Mouse (Mus musculus): ENCODE results near the gene Dennd1b. TPM values are rescaled to one million over a fixed set of nuclear protein-coding genes. Genes with fewer than 3 reads are reported as not detected.

Gene Dennd1b
- polyA plus RNA-seq, 1 experiment from 2014 or later = 6.1 TPM

- no peaks in the 10 kb centered on the region for H3K36me3 ChIP-seq (ENCODE audit: control insufficient read depth, insufficient read depth, low read length)
- H3K4me1 ChIP-seq (ENCODE audit: control insufficient read depth, insufficient read depth, low read length) = no peaks in the 10 kb centered on the region
- no peaks in the 10 kb centered on the region for H3K9me3 ChIP-seq (replicated peaks; ENCODE audit: control insufficient read depth, low read length)
- DNase-seq (ENCODE audit: low spot score) (peak; percentile 4), ATAC-seq (no peak)
- WGBS = 48% methylated on average over 4 of the region's 4 CpGs
- no peak overlapping the region for H3K9ac ChIP-seq (ENCODE audit: low read length)
- H3K27me3 ChIP-seq (replicated peaks; ENCODE audit: control insufficient read depth, insufficient read depth, low read length) = no peaks in the 10 kb centered on the region
- no peak overlapping the region for H3K4me2 ChIP-seq (ENCODE audit: low read length)
- no peak overlapping the region for H3K27ac ChIP-seq (ENCODE audit: low read depth, low read length)
- H3K4me3 ChIP-seq (ENCODE audit: low read depth, low read length) = no peak overlapping the region
These were observed 6.1 kb upstream of the Dennd1b start for GRCm38 (mm10) chr1:138957111-138957510.

DNA sequence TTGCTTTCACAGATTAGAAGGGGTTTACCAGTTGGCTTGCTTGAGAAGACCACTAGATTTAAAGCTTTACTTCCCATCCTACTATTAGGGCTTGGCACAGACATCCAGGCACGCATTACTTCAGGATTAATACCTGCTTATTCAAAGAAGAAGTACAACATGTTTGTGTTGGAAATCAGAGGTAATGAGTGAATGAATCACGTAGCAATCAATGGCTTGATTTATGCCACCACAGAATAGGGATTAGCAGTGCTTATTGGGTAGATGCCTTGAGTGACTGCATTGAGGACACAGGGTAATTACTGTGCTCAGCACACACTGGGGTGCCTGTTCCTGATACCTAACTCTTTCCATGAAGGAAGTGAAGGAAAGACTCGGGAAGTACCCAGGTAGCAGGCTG, 4.4 kb upstream of the Dennd1b start:
- H3K27ac ChIP-seq (ENCODE audit: low read depth, low read length) = no peak overlapping the region
- H3K9me3 ChIP-seq (replicated peaks; ENCODE audit: control insufficient read depth, low read length) = no peaks in the 10 kb centered on the region
- ATAC-seq (no peak), DNase-seq (ENCODE audit: low spot score) (no peak)
- WGBS = 22% methylated on average over 3 of the region's 3 CpGs
- no peaks in the 10 kb centered on the region for H3K27me3 ChIP-seq (replicated peaks; ENCODE audit: control insufficient read depth, insufficient read depth, low read length)
- no peak overlapping the region for H3K9ac ChIP-seq (ENCODE audit: low read length)
- H3K4me1 ChIP-seq (ENCODE audit: control insufficient read depth, insufficient read depth, low read length) = no peaks in the 10 kb centered on the region
- no peak overlapping the region for H3K4me2 ChIP-seq (ENCODE audit: low read length)
- no peaks in the 10 kb centered on the region for H3K36me3 ChIP-seq (ENCODE audit: control insufficient read depth, insufficient read depth, low read length)
- H3K4me3 ChIP-seq (ENCODE audit: low read depth, low read length) = no peak overlapping the region

GRCm38 (mm10) chr1:138959903-138960483, 3.2 kb upstream of the Dennd1b start:
- no peak for DNase-seq (ENCODE audit: low spot score)
- Histone ChIP-seq H3K27me3 (replicated peaks; ENCODE audit: control insufficient read depth, insufficient read depth, low read length) (no peaks in the 10 kb centered on the region), H3K4me1 (ENCODE audit: control insufficient read depth, insufficient read depth, low read length) (no peaks in the 10 kb centered on the region; the same call in 1 of the 2 replicates), H3K36me3 (ENCODE audit: control insufficient read depth, insufficient read depth, low read length) (no peaks in the 10 kb centered on the region), H3K4me2 (ENCODE audit: low read length) (no peak overlapping the region), H3K9me3 (replicated peaks; ENCODE audit: control insufficient read depth, low read length) (no peaks in the 10 kb centered on the region), H3K27ac (ENCODE audit: low read depth, low read length) (no peak overlapping the region), H3K9ac (ENCODE audit: low read length) (no peak overlapping the region), H3K4me3 (ENCODE audit: low read depth, low read length) (no peak overlapping the region)
- no peak for ATAC-seq
- 69% methylated on average over 4 of the region's 4 CpGs for WGBS

DNA sequence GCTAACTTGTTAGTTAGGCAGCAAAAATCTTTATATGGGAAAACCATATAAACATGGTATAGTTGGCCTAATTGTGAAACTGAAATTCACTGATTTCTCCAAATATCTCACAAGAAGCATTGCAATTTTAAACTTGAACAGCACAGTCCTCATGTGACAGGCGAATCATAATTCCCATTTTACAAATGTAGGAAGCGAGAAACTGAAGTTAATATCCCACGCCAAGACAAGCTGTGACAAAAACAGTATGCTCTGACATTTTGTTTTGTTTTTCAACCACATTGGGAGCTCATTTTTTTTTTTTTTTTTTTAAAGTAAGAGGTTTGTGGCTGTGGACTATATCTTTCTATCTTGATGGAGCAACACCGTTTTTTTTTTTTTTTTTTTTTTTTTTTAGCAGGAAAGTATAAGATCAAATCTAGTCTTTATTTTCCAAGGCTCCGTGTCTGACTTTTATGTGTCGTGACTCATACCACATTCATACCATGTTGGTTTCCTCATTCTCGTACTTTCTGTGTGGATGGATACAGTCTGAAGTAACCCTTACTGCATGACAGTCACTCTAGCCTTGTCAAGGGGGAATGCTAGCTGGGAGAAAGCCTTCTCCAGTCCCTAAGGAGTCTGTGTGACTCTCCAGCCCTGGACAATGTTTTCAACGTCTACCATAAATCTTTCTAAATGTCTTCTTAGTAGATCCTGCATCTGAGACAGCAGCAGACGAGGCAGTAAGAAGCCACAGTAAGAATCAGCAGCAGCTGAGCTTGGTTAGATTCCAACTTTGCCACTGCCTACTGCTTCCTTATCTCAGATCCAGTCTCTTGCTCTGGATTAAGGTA, 751 bp upstream of the Dennd1b start:
- WGBS = 54% methylated on average over 9 of the region's 9 CpGs

DNA sequence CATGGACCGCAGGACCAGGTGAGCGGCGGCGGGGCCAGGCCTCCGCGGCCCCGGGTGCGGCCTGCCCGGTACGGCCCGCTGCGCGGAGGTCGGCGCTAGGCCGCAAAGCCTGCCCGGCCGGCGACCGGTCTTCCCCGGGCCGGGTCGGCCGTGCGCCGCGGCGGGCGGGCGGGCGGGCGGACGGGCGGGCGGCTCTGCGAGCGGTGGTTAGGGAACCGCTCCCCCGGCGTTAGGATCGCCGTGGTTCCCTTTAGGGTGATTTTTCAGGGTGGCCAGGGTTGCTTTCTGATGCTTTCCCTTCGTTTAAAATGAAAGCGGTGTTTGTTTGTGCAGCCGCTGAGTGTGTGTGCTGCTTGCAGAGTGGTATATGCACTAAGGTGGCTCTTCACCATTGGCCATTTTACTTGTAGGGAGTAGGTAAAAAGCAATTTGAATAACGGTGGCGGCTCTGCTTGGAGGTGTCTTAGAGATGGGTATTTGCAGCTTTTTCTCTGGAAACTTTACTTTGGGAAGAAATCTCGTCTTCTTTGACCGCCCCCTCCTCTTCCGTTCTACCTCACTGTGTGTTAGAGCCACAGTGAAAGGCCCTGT, 728 bp downstream of the Dennd1b start:
- Histone ChIP-seq H3K36me3 (ENCODE audit: control insufficient read depth, insufficient read depth, low read length) (no peaks in the 10 kb centered on the region), H3K27me3 (replicated peaks; ENCODE audit: control insufficient read depth, insufficient read depth, low read length) (no peaks in the 10 kb centered on the region), H3K4me1 (ENCODE audit: control insufficient read depth, insufficient read depth, low read length) (no peaks in the 10 kb centered on the region; the same call in 1 of the 2 replicates), H3K27ac (ENCODE audit: low read depth, low read length) (peak overlapping the region; percentile 91), H3K9me3 (replicated peaks; ENCODE audit: control insufficient read depth, low read length) (no peaks in the 10 kb centered on the region), H3K9ac (ENCODE audit: low read length) (peak overlapping the region; percentile 92), H3K4me2 (ENCODE audit: low read length) (peak overlapping the region; percentile 60), H3K4me3 (ENCODE audit: low read depth, low read length) (peak overlapping the region; percentile 65)
- peak; percentile 88 for ATAC-seq
- DNase-seq (ENCODE audit: low spot score) = peak; percentile 71
- 0% methylated on average over 13 of the region's 50 CpGs for WGBS

More for the DNA sequence above, 751 bp upstream of the Dennd1b start:
- H3K27me3 ChIP-seq (replicated peaks; ENCODE audit: control insufficient read depth, insufficient read depth, low read length) = no peaks in the 10 kb centered on the region
- no peaks in the 10 kb centered on the region; the same call in 1 of the 2 replicates for H3K4me1 ChIP-seq (ENCODE audit: control insufficient read depth, insufficient read depth, low read length)
- no peak overlapping the region for H3K27ac ChIP-seq (ENCODE audit: low read depth, low read length)
- H3K9ac ChIP-seq (ENCODE audit: low read length) = no peak overlapping the region
- ATAC-seq (no peak), DNase-seq (ENCODE audit: low spot score) (peak; percentile 43)
- H3K4me2 ChIP-seq (ENCODE audit: low read length) = peak overlapping the region; percentile 60
- H3K9me3 ChIP-seq (replicated peaks; ENCODE audit: control insufficient read depth, low read length) = no peaks in the 10 kb centered on the region
- peak overlapping the region; percentile 65 for H3K4me3 ChIP-seq (ENCODE audit: low read depth, low read length)
- H3K36me3 ChIP-seq (ENCODE audit: control insufficient read depth, insufficient read depth, low read length) = no peaks in the 10 kb centered on the region

- 0 out of 2 replicates have a peak overlapping the region, but pooled peaks have one; percentile 21 for H3K4me2 ChIP-seq (ENCODE audit: low read length)
- H3K36me3 ChIP-seq (ENCODE audit: control insufficient read depth, insufficient read depth, low read length) = no peaks in the 10 kb centered on the region
- H3K4me3 ChIP-seq (ENCODE audit: low read depth, low read length) = no peak overlapping the region
- no peak for DNase-seq (ENCODE audit: low spot score)
- H3K9me3 ChIP-seq (replicated peaks; ENCODE audit: control insufficient read depth, low read length) = no peaks in the 10 kb centered on the region
- H3K4me1 ChIP-seq (ENCODE audit: control insufficient read depth, insufficient read depth, low read length) = no peaks in the 10 kb centered on the region; the same call in 1 of the 2 replicates
- ATAC-seq = no peak
- no peak overlapping the region for H3K9ac ChIP-seq (ENCODE audit: low read length)
- no peaks in the 10 kb centered on the region for H3K27me3 ChIP-seq (replicated peaks; ENCODE audit: control insufficient read depth, insufficient read depth, low read length)
- H3K27ac ChIP-seq (ENCODE audit: low read depth, low read length) = no peak overlapping the region
These were observed 1.8 kb downstream of the Dennd1b start for GRCm38 (mm10) chr1:138965069-138965468.

GRCm38 (mm10) chr1:138965511-138965910, 2.3 kb downstream of the Dennd1b start:
- DNase-seq (ENCODE audit: low spot score) = no peak
- WGBS = 89% methylated on average over 2 of the region's 2 CpGs
- Histone ChIP-seq H3K9me3 (replicated peaks; ENCODE audit: control insufficient read depth, low read length) (no peaks in the 10 kb centered on the region), H3K27me3 (replicated peaks; ENCODE audit: control insufficient read depth, insufficient read depth, low read length) (no peaks in the 10 kb centered on the region), H3K4me1 (ENCODE audit: control insufficient read depth, insufficient read depth, low read length) (no peaks in the 10 kb centered on the region; the same call in 1 of the 2 replicates), H3K4me2 (ENCODE audit: low read length) (no peak overlapping the region), H3K27ac (ENCODE audit: low read depth, low read length) (no peak overlapping the region), H3K9ac (ENCODE audit: low read length) (no peak overlapping the region), H3K36me3 (ENCODE audit: control insufficient read depth, insufficient read depth, low read length) (no peaks in the 10 kb centered on the region), H3K4me3 (ENCODE audit: low read depth, low read length) (no peak overlapping the region)
- ATAC-seq = no peak

- WGBS = 93% methylated on average over 7 of the region's 7 CpGs
- no peak overlapping the region for H3K4me2 ChIP-seq (ENCODE audit: low read length)
- H3K27me3 ChIP-seq (replicated peaks; ENCODE audit: control insufficient read depth, insufficient read depth, low read length) = no peaks in the 10 kb centered on the region
- H3K9me3 ChIP-seq (replicated peaks; ENCODE audit: control insufficient read depth, low read length) = no peaks in the 10 kb centered on the region
- ATAC-seq (no peak), DNase-seq (ENCODE audit: low spot score) (no peak)
- no peak overlapping the region for H3K4me3 ChIP-seq (ENCODE audit: low read depth, low read length)
- H3K9ac ChIP-seq (ENCODE audit: low read length) = no peak overlapping the region
- no peak overlapping the region for H3K27ac ChIP-seq (ENCODE audit: low read depth, low read length)
- H3K4me1 ChIP-seq (ENCODE audit: control insufficient read depth, insufficient read depth, low read length) = no peaks in the 10 kb centered on the region; the same call in 1 of the 2 replicates
- no peaks in the 10 kb centered on the region for H3K36me3 ChIP-seq (ENCODE audit: control insufficient read depth, insufficient read depth, low read length)
These were observed 4.2 kb downstream of the Dennd1b start for GRCm38 (mm10) chr1:138967450-138967849.
